Mouse (Mus musculus): ENCODE data around the gene Anapc7.

Gene Anapc7

DNA sequence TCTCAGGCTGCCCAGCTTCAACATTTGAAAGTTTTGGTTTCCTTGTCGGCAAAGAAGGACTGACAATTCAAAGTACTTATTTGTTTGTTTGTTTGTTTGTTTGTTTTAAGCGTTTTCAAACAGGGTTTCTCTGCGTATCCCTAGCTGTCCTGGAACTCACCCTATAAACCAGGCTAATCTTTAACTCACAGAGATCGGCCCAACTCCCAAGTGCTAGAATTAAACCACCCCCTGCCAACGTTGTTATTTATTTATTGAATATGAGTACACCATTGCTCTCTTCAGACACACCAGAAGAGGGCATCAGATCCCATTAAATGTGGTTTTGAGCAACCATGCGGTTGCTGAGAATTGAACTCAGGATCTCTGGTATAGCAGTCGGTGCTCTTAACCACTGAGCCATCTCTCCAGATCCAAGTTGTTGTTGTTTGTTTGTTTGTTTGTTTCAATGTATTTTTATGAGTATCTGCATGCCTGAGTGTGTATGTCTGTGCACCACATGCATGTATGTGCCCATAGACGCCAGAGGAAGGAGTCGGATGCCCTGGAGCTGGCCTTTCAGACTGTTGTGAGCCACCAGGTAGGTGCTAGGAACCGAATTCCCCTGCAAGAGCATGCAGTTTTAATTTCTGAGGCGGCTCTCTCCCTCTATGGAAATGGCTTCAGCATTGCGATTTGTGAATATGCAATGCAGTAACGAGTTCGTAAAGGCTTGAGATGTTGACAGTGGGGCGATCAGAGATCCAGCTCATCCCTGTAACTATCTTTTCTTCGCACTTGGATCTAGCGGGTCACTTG lies at the start of gene Anapc7:
Gene Anapc7 (plus strand): TSS at position 423 of the 798 bp plus-strand sequence.
- no peak for DNase-seq

DNA sequence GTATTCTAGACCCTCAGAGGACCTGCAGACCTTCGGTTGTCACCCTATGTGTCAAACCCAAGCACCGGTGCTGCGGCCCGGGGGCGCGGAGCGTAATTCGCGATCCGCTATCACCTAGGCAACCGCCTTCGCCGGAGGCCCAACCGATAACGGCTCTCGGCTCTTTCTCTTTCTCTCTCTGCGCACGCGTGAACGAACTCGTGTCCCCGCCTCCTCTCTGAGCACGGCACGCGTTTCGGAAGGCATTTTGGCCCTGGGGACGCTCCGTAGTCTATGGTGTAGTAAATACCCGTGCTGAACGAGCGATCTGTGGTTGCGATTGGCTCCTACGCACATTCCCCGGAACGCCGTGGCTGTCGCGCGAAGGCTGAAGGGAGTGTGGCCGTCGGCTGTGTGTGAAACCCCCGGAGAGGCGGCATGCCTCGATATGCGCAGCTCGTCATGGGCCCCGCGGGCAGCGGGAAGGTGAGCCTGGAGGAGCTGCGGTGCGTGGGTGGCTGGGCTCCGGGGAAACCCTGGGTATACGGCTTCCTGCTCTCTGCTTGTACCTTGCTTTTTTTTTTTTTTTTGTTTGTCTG lies 49.2 kb upstream of the Anapc7 start, which contains the start of gene Fam216a:
Gene Fam216a (minus strand): TSS at position 173 of the 578 bp plus-strand sequence.
- peak; percentile 100 for DNase-seq

DNA sequence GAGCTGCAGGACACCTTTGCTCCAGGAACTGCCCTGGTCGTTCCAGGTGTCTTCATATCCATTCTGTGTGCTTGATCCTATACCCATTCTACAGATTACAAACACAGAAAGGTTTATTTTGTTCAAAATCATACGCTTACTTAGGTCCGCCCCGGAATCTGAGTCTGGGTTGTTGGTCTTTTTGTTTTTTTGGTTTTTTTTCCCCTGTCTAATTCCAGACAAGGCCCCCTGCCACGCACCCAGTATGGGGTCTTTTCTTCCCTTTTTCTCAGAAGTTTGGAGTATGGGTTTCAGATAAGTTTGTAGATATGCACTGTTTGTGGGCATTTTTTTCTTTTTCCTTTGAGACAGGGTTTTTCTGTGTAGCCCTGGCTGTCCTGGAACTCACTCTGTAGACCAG lies 48.6 kb upstream of the Anapc7 start:
- no peak for DNase-seq

DNA sequence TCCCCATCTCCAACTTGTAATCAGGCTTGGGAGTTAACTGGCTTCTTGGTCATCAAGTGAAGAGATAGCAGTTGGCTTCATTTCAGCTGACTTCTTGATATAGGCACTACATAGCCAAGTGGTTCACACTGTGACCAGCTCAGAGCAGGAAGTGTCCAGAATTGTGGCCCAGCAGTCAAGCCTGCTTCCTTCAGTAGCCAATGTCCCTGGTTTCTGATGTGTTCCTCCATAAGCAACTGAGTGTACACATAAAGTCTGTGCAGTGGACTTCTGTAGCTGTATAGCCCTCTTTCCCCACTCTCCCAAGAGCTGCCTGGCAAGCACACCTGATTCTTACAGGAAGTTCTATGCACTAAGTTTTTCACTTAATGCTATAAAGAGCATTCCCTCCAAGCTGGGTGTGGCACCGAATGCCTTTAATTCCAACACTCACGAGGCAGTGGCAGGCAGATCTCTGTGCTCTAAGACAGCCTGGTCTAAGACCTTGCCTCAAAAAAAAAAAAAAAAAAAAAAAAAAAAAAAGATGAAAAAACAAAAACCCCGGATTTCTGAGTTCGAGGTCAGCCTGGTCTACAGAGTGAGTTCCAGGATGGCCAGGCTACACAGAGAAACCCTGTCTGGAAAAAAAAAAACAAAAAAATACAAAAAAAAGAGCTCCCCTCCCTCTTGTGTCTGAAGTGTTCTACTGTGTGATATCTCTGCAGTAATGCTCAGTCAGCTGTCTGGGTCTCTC lies 44.2 kb upstream of the Anapc7 start:
- no peak for DNase-seq

DNA sequence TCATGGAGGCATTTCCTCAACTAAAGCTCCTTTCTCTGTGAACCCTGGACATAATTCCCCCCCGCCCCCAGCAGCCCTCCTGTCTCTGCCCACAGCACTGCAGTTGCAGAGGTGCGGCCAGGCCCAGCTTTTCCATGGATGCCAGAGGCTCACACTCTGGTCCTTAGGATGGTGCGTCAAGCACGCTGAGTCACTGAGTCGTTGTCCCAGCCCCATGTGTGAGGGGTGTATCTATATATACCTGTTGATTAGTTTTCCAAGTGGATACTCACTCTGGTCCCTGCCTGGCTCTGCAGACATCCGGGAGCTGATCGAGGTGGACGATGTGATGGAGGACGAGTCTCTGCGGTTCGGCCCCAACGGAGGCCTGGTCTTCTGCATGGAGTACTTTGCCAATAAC lies 43.3 kb upstream of the Anapc7 start:
- no peak for DNase-seq

DNA sequence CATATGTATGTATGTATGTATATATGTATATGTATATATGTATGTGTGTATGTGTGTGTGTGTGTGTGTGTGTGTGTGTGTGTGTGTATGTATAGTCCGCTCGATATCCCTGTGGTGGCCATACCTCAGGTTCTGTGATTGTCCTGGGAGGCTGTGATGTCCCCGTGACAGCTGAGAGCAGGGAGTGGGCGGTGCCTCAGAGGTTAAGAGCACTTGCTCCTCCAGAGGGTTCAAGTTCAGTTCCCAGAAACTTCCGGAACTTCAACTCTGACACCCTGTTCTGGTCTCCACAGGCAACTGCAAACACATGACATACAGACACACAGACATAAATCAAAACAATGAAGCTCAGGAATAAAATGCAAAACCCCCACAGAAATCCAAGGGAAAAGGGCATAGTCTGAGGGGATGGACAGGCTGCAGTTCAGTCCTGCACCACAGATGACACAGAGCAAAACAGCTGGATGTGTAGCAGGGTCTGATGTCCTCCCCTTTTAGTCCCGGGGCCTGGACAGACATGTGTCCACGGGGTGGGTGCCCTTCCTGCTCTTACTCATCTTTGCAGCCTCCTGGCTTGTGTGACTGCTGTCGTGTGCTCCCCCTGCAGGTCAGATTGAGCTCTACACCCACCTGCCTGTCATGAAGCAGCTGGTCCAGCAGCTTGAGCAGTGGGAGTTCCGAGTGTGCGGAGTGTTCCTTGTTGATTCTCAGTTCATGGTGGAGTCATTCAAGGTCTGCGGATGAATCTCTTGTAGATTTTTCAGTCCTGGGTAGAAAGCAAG lies 41.9 kb upstream of the Anapc7 start:
- peak; percentile 70 for DNase-seq

DNA sequence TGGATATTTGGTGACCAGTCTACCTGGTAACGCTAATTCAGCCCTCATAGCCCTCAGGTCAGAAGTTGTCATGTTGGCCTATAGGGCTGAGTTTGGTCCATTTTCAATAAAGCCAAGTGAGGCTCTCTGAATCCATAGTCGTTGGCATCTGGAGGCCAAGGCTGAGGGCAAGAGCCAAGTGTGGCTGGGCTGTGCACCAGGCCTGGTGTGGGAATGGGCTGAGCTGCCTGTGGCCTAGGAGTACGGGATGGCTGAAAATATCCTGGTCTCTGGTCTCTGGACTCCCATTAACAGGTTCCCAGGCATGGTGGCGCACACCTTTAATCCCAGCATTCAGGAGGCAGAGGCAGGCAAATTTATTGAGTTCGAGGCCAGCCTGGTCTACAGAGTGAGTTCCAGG lies 31.5 kb upstream of the Anapc7 start:
- no peak for DNase-seq

DNA sequence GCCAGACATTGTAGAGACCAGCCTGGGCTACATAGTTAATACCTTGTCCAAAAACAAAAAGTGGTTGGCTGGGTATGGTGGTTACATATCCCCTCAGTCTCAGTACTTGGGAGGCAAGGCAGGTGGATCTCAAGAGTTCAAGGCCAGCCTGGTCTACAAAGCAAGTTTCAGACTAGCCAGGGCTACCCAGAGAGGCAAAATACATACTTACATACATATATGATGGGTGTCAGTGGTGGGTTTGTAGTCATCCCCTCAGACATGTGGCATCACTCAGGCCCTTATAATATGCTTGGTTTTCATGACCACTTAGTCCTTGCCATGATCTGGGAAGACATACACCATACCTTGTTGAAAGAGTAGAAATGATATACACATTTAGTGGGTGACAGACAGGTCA lies 30.8 kb upstream of the Anapc7 start:
- DNase-seq: no peak

DNA sequence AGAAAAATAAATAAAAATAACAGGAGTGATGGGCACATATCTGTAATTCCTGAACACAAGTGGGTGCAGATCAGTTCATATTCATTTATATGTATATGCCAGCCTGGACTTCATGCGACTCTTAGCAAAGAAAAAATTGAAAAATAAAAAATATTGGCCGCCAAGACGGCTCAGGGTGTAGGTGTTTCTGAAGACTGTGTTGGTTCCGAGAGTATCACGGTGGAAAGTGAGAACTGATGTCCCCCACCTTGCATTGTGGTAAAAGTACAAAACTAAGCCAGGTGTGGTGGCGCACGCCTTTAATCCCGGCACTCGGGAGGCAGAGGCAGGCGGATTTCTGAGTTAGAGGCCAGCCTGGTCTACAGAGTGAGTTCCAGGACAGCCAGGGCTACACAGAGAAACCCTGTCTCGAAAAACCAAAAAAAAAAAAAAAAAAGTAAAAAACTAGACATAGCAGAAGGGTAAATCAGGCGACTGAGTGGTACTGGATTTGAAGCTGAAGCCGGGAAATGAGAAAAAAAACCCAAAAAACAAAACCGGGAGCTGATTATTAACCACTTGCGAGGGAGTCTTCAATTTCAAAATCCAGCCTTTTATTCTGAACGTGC lies 30.2 kb upstream of the Anapc7 start:
- no peak for DNase-seq

DNA sequence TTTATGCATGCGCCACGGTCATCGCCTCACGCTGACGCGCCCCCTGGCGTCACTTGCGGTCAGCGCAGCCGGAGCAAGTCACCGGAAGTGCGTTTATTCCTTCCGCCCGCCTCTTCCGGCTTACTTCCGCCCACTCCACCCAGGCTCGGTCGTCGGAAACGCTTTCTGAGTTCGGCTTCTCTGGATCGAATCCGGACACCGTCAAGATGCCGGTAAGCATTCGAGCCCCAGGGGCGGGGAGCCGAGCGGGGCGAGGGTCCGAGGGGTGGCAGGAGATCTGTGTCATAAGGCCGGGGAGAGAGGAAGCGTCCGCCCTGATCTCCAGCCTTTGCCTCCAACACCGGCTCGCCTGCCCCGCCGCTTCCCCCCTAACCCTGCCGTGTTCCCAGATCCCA lies 29.7 kb upstream of the Anapc7 start, which contains the start of gene Arpc3:
Gene Arpc3 (plus strand): TSS at position 93 of the 395 bp plus-strand sequence.
- DNase-seq: peak; percentile 91

DNA sequence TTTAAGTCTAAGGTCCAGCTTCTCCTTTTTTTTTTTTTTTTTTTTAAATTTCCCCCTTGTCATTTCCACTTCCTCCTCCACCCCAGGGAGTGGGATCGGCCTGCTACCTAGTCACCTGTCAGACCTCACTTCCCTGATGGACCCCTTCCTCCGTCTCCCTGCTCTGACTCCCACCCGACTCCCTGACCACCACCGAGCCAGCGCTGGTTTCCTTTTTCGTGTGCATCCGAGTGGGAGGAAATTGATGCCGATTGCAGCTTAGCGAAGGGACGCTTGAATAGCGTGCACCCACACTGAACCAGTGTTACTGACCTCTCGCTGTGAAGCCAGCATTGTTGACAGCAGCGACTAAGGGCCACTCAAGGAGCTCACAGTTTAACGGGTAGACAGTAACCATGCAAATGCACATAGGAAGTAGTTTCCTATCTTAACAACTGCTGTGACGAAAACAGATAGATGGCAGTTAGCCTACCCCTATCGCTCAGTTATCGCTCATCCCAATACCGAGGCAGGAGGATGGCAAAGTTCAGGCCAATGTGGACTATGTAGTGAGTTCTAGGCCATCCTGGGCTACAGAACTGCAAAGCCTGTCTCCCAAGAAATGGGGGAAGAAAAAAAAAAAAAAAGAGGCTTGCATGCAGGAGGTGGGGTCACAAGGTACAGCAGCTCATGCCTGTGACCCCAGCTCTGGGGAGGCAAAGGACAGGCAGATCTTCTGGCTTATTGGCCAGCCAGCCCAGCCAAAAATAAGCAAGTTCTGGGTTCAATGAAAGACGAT lies 29.1 kb upstream of the Anapc7 start:
- DNase-seq: peak; percentile 29

DNA sequence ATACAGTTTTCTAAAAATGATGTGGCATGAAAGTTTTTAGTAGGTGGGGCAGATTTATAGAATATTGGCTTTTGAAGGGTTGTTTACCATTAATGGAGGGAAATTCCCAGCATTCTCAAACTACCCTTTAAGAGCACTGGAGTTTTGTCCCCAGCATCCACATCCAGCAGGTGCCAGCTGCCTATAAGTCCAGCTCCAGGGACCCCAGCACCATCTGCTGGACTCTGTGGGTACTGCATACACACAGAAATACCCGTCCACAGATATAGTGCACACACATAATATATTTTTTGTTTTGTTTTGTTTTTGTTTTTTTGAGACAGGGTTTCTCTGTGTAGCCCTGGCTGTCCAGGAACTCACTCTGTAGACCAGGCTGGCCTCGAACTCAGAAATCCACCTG lies 27.6 kb upstream of the Anapc7 start:
- peak; percentile 56 for DNase-seq

DNA sequence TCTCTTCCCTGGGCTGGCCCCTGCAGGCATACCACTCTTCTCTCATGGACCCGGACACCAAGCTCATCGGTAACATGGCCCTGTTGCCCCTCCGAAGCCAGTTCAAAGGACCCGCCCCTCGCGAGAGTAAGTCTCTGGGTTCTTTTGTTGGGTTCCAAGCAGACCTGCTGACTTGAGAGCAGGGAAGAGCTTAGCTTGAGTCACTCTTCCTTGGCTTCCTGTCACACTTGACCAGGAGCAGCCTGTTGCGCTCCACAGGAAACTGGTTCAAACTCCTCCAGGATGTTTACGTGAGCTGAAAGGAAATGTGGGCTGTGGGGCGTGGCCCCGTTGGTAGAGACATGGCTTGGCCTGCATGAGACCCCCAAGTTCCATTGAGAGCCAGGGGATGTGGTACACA lies 24.7 kb upstream of the Anapc7 start:
- no peak for DNase-seq

DNA sequence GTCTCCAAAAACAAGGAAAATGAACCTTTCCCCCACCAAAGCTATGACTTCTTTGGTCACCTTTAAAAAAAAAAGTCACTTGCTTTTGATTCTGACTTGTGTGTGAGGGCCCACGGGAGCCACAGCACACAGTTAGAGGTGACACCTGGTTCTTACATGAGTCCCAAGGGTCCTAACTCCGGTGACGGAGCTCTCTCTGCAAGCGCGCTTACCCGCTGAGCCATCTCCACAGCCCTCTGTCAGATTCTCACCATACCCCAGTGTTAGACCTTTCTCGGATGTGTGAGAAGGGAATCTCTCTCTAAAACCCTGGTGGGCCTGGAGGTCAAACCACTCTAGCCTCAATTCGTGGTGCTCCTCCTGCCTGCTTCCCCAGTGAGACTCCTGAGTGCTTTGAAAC lies 24.0 kb upstream of the Anapc7 start:
- DNase-seq: no peak

DNA sequence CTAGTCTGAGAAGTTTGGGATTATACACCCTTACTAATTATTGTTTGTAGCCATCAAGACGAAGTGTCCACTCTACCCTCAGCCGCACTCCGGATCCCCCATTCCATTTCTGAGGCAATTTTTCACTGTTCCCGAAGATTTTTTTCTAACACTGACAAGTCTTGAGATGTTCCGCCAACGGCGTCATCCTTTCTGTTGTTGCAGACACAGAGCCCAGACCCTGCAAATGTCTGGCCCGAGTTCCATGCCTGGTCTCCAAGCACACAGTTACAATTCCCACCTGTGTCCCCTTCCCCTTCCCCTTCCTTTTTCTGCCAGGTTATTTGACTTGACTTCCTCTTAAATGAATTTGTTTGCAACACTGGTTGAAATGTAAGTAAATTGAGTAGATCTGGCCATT lies 21.6 kb upstream of the Anapc7 start:
- no peak for DNase-seq

DNA sequence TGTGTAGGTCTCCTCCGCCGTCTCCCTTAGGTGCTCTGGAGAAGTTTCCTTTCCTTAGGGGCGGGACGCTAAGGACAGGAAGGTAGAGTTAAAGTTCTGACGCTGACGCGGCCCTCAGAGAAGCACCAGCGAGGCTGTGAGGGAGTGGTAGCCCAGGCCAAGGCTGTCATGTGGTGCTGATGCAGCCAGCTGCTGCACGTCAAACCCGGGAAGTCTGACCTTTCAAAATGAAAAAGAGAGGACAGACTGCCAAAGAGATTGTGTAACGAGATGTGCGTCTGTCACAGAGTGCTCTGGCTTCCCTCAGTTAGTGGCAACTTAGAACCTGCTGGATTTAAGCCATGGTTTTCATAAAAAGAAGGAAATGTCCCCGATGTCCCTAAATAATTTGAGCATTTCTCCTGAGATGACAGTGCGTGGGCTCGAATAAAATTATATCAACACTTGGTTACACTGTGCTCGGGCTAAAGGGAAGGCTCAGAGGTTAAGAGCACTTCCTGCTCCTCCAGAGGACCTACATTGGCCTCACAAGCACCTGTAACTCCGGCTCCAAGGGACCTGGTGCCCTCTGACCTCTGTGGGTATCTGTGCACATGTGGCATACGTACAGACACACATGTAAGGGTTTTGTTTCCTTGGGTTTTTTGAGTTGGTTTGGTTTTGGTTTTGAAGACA lies 20.7 kb upstream of the Anapc7 start:
- DNase-seq: peak; percentile 38

DNA sequence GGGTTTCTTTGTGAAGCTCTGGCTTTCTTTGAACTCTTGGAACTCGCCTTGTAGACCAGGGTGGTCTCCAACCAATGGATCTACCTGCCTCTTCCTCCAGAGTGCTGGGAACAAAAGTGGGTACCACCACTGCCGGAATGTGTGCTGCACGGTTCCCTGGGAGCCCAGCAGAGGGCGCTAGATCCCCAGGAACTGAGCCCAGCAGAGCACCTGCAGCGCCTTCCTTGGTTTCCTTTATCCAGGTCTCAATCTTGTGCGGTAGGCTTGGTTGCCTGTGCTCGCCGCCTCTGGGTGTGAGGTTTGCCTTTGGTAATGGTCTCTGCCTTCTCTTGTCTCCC lies 20.2 kb upstream of the Anapc7 start:
- peak; percentile 74 for DNase-seq

DNA sequence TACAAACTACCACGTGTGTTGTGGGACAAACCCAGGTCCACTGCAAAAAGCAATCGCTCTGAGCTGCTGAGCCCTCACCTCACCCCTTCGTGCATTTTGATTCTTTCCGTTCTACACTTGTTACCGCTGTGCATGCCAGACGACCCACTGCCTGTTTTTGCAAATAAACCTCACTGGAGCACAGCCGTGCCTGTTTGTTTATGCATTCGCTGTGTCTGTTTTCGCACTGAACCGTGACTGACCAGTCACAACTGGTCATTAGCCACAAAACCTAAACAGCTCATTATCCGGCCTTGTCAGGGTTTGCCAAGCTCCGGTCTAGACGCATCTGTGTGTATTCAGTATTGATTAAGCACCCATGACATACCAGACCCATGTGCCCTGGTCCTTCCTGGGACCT lies 19.3 kb upstream of the Anapc7 start:
- no peak for DNase-seq

DNA sequence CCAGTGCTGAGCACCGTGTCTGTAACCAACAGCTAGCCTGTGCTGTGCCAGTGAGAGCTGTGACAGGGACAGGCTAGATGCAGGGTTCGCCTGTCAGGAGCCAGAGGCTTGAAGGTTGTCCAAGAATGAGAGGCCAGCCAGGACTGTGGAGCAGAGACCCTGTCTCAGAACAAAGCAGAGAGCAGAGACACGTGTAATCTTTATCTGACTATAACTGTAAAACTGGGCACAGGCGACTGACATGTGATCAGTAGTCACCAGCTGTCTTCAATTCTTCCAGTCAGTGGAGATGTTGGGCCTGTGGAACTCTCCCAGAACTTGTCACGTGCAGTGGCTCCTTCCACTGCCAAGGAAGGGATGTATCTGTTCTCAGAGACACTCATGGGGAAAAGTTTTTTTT lies 18.7 kb upstream of the Anapc7 start:
- peak; percentile 66 for DNase-seq

DNA sequence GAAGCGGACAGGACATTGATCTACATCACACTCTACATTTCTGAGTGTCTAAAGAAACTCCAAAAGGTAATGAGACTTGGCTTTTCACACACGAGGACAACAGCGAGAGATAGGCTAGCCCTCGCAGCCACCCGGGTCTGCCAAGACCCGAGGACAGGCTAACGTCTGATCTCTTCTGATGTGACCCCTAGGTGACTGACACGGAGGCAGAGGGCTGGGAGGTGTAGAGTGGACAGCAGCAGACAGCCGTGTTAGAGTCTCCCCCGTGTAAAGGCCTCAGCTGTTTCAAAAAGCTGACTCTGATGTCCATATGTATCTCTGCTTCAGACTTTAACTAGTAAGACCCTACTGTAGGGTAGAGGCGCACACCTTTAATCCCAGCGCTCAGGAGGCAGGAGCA lies 18.1 kb upstream of the Anapc7 start:
- no peak for DNase-seq

DNA sequence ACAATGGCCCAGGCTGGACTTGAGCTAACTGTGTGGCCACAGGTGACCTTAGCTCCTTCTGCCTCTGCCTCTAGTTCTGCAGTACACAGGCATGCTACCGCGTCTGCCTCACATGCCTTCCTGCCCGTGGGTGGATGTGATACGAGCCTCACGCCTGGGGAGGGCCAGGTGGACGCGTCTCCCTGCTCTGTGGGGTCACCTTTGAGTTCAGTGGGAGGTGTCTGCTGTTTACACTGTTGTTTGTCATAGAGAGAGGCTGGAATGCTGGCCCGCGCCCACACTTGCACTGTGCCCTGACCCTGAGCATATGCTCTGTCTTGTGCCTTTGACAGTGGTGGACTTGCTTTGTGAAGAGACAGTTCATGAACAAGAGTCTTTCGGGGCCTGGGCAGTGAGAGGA lies 16.0 kb upstream of the Anapc7 start:
- DNase-seq: no peak
